Mouse (Mus musculus) stomach, postnatal 0 days (tissue): Measurements from ENCODE around the gene E2f8.

ENCODE experiments used
- CTCF ChIP-seq: IDR thresholded peaks from 2 replicates; pipeline ENCODE4 v1.5.1; 2016; ENCODE audit warnings: antibody characterized with exemption, low read depth, mild to moderate bottlenecking, moderate library complexity
- EP300 ChIP-seq: optimal IDR thresholded peaks from 2 replicates; pipeline ENCODE3; 2016; ENCODE audit warnings: antibody characterized with exemption

GRCm38 (mm10) chr7:48887973-48888372 is 6.6 kb upstream of the E2f8 start:
- TF ChIP-seq CTCF, result no peak
- TF ChIP-seq EP300, result no peak
